Mouse (Mus musculus) lung, adult 2 months (tissue): ENCODE data around the gene Pde4d.

Experiments used
- CTCF ChIP-seq: fragments of 200-500 bp; IDR thresholded peaks from 2 replicates; pipeline ENCODE4 v1.5.1; 2011; ENCODE audit warnings: mild to moderate bottlenecking, low read length, control low read depth; ENCODE audit not compliant: insufficient read depth
- POLR2A ChIP-seq: fragments of 200-500 bp; IDR thresholded peaks from 2 replicates; pipeline ENCODE4 v1.6.1; 2011; ENCODE audit warnings: low read depth, mild to moderate bottlenecking, control low read depth, low read length, borderline replicate concordance; ENCODE audit errors: extremely low read depth

DNA sequence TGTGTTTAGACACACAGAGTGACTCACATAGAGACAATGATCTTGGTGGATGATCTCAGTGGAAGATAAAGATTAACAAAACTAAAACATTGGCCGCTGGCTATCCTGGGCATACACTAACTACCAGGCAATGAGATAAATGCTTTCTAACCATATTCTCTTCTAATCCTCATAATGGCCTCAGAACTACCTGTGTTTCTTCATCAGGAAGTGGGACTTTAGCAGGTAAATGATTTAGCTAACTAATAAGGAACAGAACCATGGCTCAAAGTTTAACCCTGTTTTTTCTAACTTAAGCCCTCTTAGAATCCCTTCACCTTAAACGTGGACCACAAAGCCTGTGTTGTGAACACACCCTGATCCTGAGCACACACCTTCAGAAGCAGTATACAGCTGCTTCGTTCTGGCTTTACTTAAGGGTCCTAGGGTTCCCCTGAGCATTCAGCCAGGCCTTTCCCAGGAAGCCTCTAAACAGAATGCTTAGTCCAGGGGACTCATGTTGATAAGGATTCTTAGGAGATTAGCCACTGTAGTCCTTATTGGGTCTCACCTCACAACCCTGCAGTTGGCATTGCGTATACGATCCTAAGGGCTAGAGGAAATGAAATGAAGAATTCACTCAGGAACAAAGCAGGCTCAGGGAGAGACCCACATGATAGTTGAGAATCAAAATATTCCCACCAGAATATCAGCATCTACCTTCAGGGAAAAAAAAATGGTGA lies 1283.1 kb downstream of the Pde4d start:
- no peak for TF ChIP-seq CTCF
- TF ChIP-seq POLR2A, result no peak
